Mouse (Mus musculus) thymus, adult 2 months (tissue): ENCODE data around the gene Kiss1r.

ENCODE experiments used
- CTCF ChIP-seq: fragments of 200-500 bp; IDR thresholded peaks from 2 replicates; pipeline ENCODE4 v1.5.1; 2012; ENCODE audit warnings: mild to moderate bottlenecking, control low read depth, low read length, moderate library complexity, borderline replicate concordance; ENCODE audit not compliant: control insufficient read depth, poor library complexity, insufficient read depth; ENCODE audit errors: extremely low read depth
- POLR2A ChIP-seq: fragments of 200-500 bp; IDR thresholded peaks from 2 replicates; pipeline ENCODE4 v1.6.1; 2012; ENCODE audit warnings: mild to moderate bottlenecking, low read length, control low read depth, moderate library complexity; ENCODE audit not compliant: control insufficient read depth, poor library complexity, insufficient read depth; ENCODE audit errors: extremely low read depth

- TF ChIP-seq POLR2A (no peak), CTCF (no peak)
Measured at GRCm38 (mm10) chr10:79896306-79896705, 20.5 kb upstream of the Kiss1r start.
